Mouse (Mus musculus) lung, postnatal 0 days (tissue): ENCODE data around the gene Plin5. TPM values are rescaled to one million over a fixed set of nuclear protein-coding genes. Genes with fewer than 3 reads are reported as not detected.

ENCODE experiments used
- ATAC-seq: fragments of 200-750 bp; cut with Nextera tagmentation; 2 replicates; pipeline ENCODE4 v1.8.0; 2017; ENCODE audit warnings: moderate library complexity
- DNase-seq: peaks from one replicate; pipeline ENCODE4 v3.0.0-alpha.2; 2016; ENCODE audit warnings: low spot score
- H3K27ac ChIP-seq: fragments of 300-500 bp; sonication (generic); 2 replicates; pipeline ENCODE4 v1.5.1; 2014; ENCODE audit warnings: antibody characterized with exemption, mild to moderate bottlenecking, low read length, mixed read lengths
- H3K27me3 ChIP-seq: fragments of 300-500 bp; sonication (generic); replicated peaks from 2 replicates; pipeline ENCODE4 v1.6.1; 2014; ENCODE audit warnings: low read length, mixed read lengths; ENCODE audit not compliant: insufficient read depth
- H3K36me3 ChIP-seq: fragments of 300-500 bp; sonication (generic); 2 replicates; pipeline ENCODE4 v1.6.1; 2014; ENCODE audit warnings: low read length, mixed read lengths; ENCODE audit not compliant: insufficient read depth
- H3K4me1 ChIP-seq: fragments of 300-500 bp; sonication (generic); 2 replicates; pipeline ENCODE4 v1.6.1; 2014; ENCODE audit warnings: antibody characterized with exemption, low read depth, low read length, mixed read lengths; ENCODE audit not compliant: insufficient read depth
- H3K4me2 ChIP-seq: fragments of 300-500 bp; sonication (generic); replicated peaks from 2 replicates; pipeline ENCODE4 v1.6.1; 2014; ENCODE audit warnings: low read depth, mild to moderate bottlenecking, low read length, moderate library complexity, mixed read lengths
- H3K4me3 ChIP-seq: fragments of 300-500 bp; sonication (generic); 2 replicates; pipeline ENCODE4 v1.5.1; 2014; ENCODE audit warnings: low read depth, low read length
- H3K9ac ChIP-seq: fragments of 300-500 bp; sonication (generic); replicated peaks from 2 replicates; pipeline ENCODE4 v1.6.1; 2014; ENCODE audit warnings: low read depth, mild to moderate bottlenecking
- H3K9me3 ChIP-seq: fragments of 300-500 bp; sonication (generic); 2 replicates; pipeline ENCODE4 v1.6.1; 2016; ENCODE audit warnings: low read length, mixed read lengths
- CTCF ChIP-seq: IDR thresholded peaks from 2 replicates; pipeline ENCODE4 v1.5.1; 2016; ENCODE audit warnings: antibody characterized with exemption, mild to moderate bottlenecking
- EP300 ChIP-seq: IDR thresholded peaks from 2 replicates; pipeline ENCODE4 v1.6.1; 2016; ENCODE audit warnings: antibody characterized with exemption, mild to moderate bottlenecking, control low read depth
- WGBS: fragments of 180-500 bp; shearing (Covaris S2); extraction: QIAGEN DNeasy Blood & Tissue Kit; methylation state at CpG from one replicate; pipeline ENCODE4 v1.1.7; 2014; 5-methylcytosine and 5-hydroxymethylcytosine counted together
- polyA plus RNA-seq: library from polyadenylated mRNA; unstranded; fragments of >200 nt; fragmentation: Nextera tagmentation; extraction: Ambion mirVana; gene quantifications from 2 replicates; pipeline ENCODE4 v1.2.1, GENCODE M21; 2015

The Plin5 gene
- polyA plus RNA-seq, 1 experiment from 2014 or later, result 3.2 TPM

DNA sequence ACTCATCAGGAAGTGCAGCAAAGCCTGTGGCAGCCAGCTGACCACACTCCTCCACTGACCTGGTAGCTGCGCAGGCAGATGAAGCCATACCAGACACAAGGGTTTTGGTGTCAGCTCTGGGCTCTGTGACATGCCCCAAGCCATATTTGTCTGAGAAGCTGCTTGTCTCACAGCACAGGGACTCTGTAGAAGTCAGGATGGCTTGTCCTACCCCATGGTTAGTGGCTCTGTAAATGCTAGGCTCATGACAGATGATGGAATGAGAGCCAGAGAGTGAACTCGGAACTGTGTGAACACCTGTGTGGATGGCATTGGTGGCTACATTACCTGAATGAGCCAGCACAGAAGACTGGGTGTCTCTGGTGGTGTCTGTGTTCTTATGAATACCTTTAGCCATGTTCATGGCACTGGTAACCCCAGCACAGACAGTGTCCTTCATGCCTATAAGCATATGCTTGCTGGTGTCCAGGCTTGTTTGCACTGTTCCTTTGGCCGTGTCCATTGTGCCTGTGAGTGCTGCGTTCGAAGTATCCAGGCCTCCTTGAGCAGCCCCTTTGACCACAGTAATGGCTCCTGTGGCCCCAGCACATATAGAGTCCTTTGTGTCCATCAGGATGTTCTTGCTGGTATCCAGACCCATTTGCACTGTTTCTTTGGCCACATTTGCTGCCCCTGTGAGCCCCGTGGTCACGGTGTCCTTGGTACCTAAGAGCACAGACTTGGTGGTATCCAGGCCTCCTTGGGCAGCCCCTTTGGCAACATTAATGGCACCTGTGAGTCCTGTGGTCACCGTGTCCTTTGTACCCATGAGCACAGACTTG lies 13.7 kb downstream of the Plin5 start:
- WGBS, result 92% methylated on average over 8 of the region's 8 CpGs
- H3K9ac ChIP-seq, result no peak overlapping the region
- no peaks in the 10 kb centered on the region for H3K4me1 ChIP-seq
- H3K4me2 ChIP-seq, result no peak overlapping the region
- no peak overlapping the region for H3K27ac ChIP-seq
- peaks cover 29% of the 10 kb centered on the region for H3K36me3 ChIP-seq
- no peak for DNase-seq
- no peak for ATAC-seq
- no peak for TF ChIP-seq CTCF
- TF ChIP-seq EP300, result no peak
- H3K4me3 ChIP-seq, result no peak overlapping the region
- H3K9me3 ChIP-seq, result no peaks in the 10 kb centered on the region
- no peaks in the 10 kb centered on the region for H3K27me3 ChIP-seq

DNA sequence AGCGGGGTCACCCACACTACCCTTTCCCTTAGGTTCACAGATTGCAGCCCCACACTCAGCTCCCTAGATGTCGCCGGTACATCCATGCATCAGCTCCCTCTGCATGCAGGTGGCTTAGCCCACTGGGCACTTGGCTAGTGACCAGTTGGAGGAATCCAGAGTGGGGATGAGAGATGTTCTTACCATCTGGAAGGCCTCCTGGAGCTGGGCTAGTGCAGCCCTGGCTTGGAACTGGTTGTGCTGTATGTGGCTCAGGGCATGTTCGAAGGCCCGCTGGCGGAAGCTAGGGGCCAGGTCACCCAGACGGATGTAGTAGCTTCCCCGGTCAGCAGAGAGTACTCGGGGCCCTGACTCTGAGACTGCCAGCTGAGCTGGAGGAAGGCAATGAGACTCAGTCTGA lies 14.5 kb downstream of the Plin5 start:
- H3K36me3 ChIP-seq, result peaks cover 30% of the 10 kb centered on the region
- no peak overlapping the region for H3K4me3 ChIP-seq
- no peak for DNase-seq
- H3K9ac ChIP-seq, result no peak overlapping the region
- TF ChIP-seq CTCF (no peak), EP300 (no peak)
- no peak for ATAC-seq
- 92% methylated on average over 9 of the region's 9 CpGs for WGBS
- no peaks in the 10 kb centered on the region for H3K4me1 ChIP-seq
- H3K27me3 ChIP-seq, result no peaks in the 10 kb centered on the region
- no peaks in the 10 kb centered on the region for H3K9me3 ChIP-seq
- H3K4me2 ChIP-seq, result no peak overlapping the region
- H3K27ac ChIP-seq, result no peak overlapping the region

DNA sequence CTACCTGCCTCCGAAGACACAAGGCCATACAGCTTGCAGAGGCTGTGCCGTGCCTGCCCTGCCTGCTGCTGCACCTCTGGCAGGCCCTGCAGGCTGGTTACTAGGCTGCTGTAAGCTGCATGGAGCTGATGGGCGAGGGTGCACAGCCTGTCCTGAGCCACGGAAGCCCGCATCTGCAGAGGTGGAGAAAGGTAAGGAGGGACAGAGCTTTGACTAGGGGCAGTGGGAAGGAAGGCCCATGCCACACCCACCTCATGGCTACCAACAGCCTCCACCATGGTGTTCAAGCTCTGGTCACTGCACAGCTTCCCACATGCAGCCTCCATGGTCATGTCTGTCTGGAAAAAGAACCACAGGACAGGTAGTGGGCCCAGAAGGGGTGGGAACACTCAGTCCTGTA lies 15.2 kb downstream of the Plin5 start:
- H3K4me3 ChIP-seq, result no peak overlapping the region
- ATAC-seq, result no peak
- H3K36me3 ChIP-seq, result peaks cover 37% of the 10 kb centered on the region
- no peak overlapping the region for H3K27ac ChIP-seq
- no peaks in the 10 kb centered on the region for H3K4me1 ChIP-seq
- WGBS, result 93% methylated on average over 5 of the region's 5 CpGs
- H3K9me3 ChIP-seq, result no peaks in the 10 kb centered on the region
- no peaks in the 10 kb centered on the region for H3K27me3 ChIP-seq
- no peak overlapping the region for H3K4me2 ChIP-seq
- DNase-seq, result no peak
- H3K9ac ChIP-seq, result no peak overlapping the region
- TF ChIP-seq CTCF (no peak), EP300 (no peak)

DNA sequence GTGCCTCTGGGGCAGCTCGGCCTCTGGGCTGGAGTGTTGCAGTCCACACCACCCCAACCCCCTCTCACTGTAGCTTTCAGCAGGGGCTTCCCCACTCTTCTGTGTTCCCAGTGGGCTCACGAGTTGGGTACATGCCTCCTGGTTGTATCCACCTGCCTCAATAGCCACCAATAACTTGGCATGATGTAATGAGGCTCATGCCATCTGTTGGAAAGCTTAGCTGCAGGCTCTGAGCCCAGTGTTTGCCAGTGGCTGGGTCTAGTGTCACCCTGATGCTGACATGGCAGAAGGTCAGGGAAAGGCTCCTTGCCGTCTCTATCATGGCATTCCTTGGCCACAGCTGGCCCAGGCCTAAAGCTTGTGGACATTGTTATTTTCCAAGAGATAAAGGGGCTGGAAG lies 16.6 kb downstream of the Plin5 start:
- Histone ChIP-seq H3K9ac (no peak overlapping the region), H3K4me3 (no peak overlapping the region), H3K9me3 (no peaks in the 10 kb centered on the region), H3K4me2 (no peak overlapping the region), H3K4me1 (no peaks in the 10 kb centered on the region), H3K27me3 (no peaks in the 10 kb centered on the region), H3K36me3 (peaks cover 48% of the 10 kb centered on the region), H3K27ac (no peak overlapping the region)
- DNase-seq, result no peak
- ATAC-seq, result no peak
- no peak for TF ChIP-seq EP300
- no peak for TF ChIP-seq CTCF
- 79% methylated on average over 3 of the region's 3 CpGs for WGBS

DNA sequence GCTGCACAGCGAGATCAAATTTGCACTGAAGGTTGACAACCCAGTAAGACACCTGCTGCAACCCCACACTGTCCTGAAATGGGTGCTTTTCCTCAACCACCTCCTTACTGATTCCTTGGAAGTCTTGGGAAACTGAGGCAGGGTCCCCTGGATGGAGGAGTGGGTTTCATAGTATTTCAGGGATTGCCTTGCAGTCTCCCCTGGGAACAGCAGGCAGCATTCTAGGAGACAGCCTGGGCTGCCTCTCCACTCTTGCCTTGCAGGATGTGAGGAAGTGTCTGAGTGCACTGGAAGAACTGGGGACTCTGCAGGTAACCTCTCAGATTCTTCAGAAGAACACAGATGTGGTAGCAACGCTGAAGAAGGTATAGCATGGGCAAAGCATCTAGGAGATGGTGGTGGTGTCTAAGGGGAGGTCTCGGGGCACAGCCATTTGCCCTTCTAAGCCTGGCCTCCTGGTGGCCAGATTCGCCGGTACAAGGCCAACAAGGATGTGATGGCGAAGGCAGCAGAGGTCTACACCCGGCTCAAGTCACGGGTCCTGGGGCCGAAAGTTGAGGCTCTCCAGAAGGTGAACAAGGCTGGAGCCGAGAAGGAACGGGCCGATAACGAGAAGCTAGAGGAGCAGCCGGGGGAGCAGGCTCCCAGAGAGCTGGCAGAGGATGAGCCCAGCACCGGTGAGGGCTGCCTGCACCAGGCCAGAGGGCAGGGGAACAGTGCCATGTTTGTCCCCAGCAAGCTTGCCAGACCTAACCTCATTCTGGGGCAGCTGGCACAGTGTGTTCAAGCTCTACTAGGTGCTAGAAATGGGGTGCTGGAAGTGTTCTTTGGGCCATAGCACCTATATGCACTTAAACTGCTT lies 18.5 kb downstream of the Plin5 start:
- no peaks in the 10 kb centered on the region for H3K9me3 ChIP-seq
- H3K36me3 ChIP-seq, result peaks cover 53% of the 10 kb centered on the region

DNA sequence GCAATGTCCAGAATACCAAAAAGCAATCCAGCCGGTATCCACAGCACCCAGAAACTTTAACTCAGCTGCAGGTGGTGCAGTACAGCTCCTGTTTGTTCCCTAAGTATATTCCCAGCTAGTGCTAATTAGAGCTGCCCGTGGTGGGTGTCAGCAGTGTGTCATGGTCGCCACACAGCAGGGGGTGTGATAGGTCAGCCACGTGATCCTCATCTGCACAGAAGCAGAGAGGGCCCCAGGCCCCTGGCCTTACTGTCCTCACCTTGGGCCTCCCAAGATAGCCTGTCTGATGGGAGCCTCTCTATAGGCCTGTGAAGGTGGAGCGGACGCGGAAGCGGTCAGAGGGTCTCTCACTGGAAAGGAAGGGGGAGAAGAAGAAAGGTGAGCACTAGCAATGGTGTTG lies 19.2 kb downstream of the Plin5 start:
- DNase-seq, result no peak
- no peak overlapping the region for H3K9ac ChIP-seq
- H3K36me3 ChIP-seq, result peaks cover 53% of the 10 kb centered on the region
- H3K4me3 ChIP-seq, result no peak overlapping the region
- ATAC-seq, result no peak
- H3K9me3 ChIP-seq, result no peaks in the 10 kb centered on the region
- no peak overlapping the region for H3K4me2 ChIP-seq
- no peak for TF ChIP-seq EP300
- no peak for TF ChIP-seq CTCF
- no peak overlapping the region for H3K27ac ChIP-seq
- WGBS, result 85% methylated on average over 8 of the region's 8 CpGs
- no peaks in the 10 kb centered on the region for H3K4me1 ChIP-seq
- H3K27me3 ChIP-seq, result no peaks in the 10 kb centered on the region

More for the DNA sequence above, 18.5 kb downstream of the Plin5 start:
- DNase-seq, result no peak
- H3K27ac ChIP-seq, result no peak overlapping the region
- H3K4me3 ChIP-seq, result no peak overlapping the region
- 85% methylated on average over 15 of the region's 15 CpGs for WGBS
- no peak overlapping the region for H3K9ac ChIP-seq
- H3K4me2 ChIP-seq, result no peak overlapping the region
- no peaks in the 10 kb centered on the region for H3K27me3 ChIP-seq
- no peak for ATAC-seq
- TF ChIP-seq EP300 (no peak), CTCF (peak; percentile 33; the same call in 1 of the 2 replicates)
- H3K4me1 ChIP-seq, result no peaks in the 10 kb centered on the region
